ENCODE assay signal across 17 mouse cellular contexts in the genomic region with DNA sequence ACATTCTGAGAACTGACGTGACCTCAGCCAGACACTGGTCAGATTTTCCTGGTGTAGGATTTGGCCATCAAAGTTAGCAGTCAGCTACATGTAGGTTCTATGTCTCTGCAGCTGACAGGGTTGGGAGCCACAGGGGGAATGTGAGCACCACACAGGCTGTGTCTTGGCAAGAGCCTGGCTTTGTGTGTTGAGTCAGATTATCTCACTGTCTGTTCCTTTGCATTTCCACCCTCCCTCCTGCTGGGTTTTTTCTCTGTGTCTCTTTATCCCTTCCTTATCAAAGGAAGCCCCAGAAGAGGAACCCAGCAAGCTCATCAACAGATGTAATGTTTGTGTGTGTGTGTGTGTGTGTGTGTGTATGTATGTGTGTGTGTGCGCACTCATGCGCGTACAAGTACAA. TPM values are rescaled to one million over a fixed set of nuclear protein-coding genes. Genes with fewer than 3 reads are reported as not detected.
A peak's percentile ranks its signal among the peaks of the same experiment; 100 is the strongest.
DNase-seq lines count a peak whose midpoint lies in the region; ATAC-seq and TF ChIP-seq lines count a peak whose summit lies in the region.
"Had no signal": no experiment of that assay in that cellular context is flagged by ENCODE, and none has a peak within 500 bp of the region (broad histone marks: within the 10 kb centered on the region; RNA-seq: fewer than 3 reads in every experiment).

No protein-coding gene starts in this region.

- no peak for TF ChIP-seq CTCF in hindbrain, postnatal 0 days (IDR thresholded peaks at IDR 0.05; ENCODE audit: low read depth)
- TF ChIP-seq CTCF in intestine, postnatal 0 days (IDR thresholded peaks at IDR 0.05; ENCODE audit: low read depth): no peak

- no peaks in the 10 kb centered on the region for H3K27me3 ChIP-seq in forebrain, embryonic 13.5 days
- H3K27me3 ChIP-seq in forebrain, embryonic 11.5 days (ENCODE audit: control insufficient read depth, insufficient read depth, low read length): no peaks in the 10 kb centered on the region
- H3K27me3 ChIP-seq in hindbrain, postnatal 0 days (ENCODE audit: insufficient read depth, low read length): no peaks in the 10 kb centered on the region
- H3K27me3 ChIP-seq in hindbrain, embryonic 11.5 days (ENCODE audit: control insufficient read depth, insufficient read depth, low read length): no peaks in the 10 kb centered on the region
- H3K27me3 ChIP-seq in midbrain, embryonic 15.5 days (replicated peaks): no peaks in the 10 kb centered on the region
- no peaks in the 10 kb centered on the region for H3K27me3 ChIP-seq in midbrain, embryonic 16.5 days (ENCODE audit: control insufficient read depth, insufficient read depth, low read depth, low read length)
- H3K27me3 ChIP-seq in intestine, postnatal 0 days (replicated peaks; ENCODE audit: control insufficient read depth, insufficient read depth, low read length): no peaks in the 10 kb centered on the region
- H3K27me3 ChIP-seq: intestine, embryonic 15.5 days; limb, embryonic 12.5 days; liver, embryonic 15.5 days; midbrain, embryonic 12.5 days had no signal

- 73% methylated on average over 4 of the region's 4 CpGs for WGBS in forebrain, embryonic 13.5 days
- 90% methylated on average over 4 of the region's 4 CpGs for WGBS in forebrain, embryonic 11.5 days
- 71% methylated on average over 4 of the region's 4 CpGs for WGBS in hindbrain, postnatal 0 days
- WGBS in hindbrain, embryonic 11.5 days: 91% methylated on average over 4 of the region's 4 CpGs
- WGBS in midbrain, embryonic 15.5 days: 52% methylated on average over 4 of the region's 4 CpGs
- 63% methylated on average over 4 of the region's 4 CpGs for WGBS in midbrain, embryonic 16.5 days
- WGBS in intestine, postnatal 0 days: 91% methylated on average over 4 of the region's 4 CpGs

- no peak overlapping the region for H3K4me2 ChIP-seq in forebrain, embryonic 13.5 days
- H3K4me2 ChIP-seq in forebrain, embryonic 11.5 days (ENCODE audit: low read depth, low read length, severe bottlenecking): no peak overlapping the region
- H3K4me2 ChIP-seq in hindbrain, postnatal 0 days (ENCODE audit: low read depth, low read length): no peak overlapping the region
- H3K4me2 ChIP-seq in hindbrain, embryonic 11.5 days (replicated peaks; ENCODE audit: low read depth, low read length): no peak overlapping the region
- no peak overlapping the region for H3K4me2 ChIP-seq in midbrain, embryonic 15.5 days
- no peak overlapping the region for H3K4me2 ChIP-seq in midbrain, embryonic 16.5 days (ENCODE audit: low read length)
- H3K4me2 ChIP-seq in intestine, postnatal 0 days (replicated peaks; ENCODE audit: low read depth): no peak overlapping the region
- H3K4me2 ChIP-seq: intestine, embryonic 15.5 days; limb, embryonic 12.5 days; liver, embryonic 15.5 days; midbrain, embryonic 12.5 days had no signal

- peaks cover 15% of the 10 kb centered on the region for H3K4me1 ChIP-seq in forebrain, embryonic 13.5 days
- H3K4me1 ChIP-seq in forebrain, embryonic 11.5 days (replicated peaks; ENCODE audit: control insufficient read depth, insufficient read depth, low read length): no peaks in the 10 kb centered on the region
- H3K4me1 ChIP-seq in hindbrain, postnatal 0 days (ENCODE audit: insufficient read depth, low read length): no peaks in the 10 kb centered on the region; the same call in 1 of the 2 replicates
- H3K4me1 ChIP-seq in hindbrain, embryonic 11.5 days (replicated peaks; ENCODE audit: control insufficient read depth, insufficient read depth, low read length): no peaks in the 10 kb centered on the region
- H3K4me1 ChIP-seq in midbrain, embryonic 15.5 days: no peaks in the 10 kb centered on the region
- no peaks in the 10 kb centered on the region for H3K4me1 ChIP-seq in midbrain, embryonic 16.5 days (ENCODE audit: control insufficient read depth, insufficient read depth, low read length)
- no peaks in the 10 kb centered on the region for H3K4me1 ChIP-seq in intestine, postnatal 0 days (replicated peaks; ENCODE audit: control insufficient read depth, insufficient read depth, low read length)
- H3K4me1 ChIP-seq: intestine, embryonic 15.5 days; limb, embryonic 12.5 days; liver, embryonic 15.5 days had no signal

- ATAC-seq in forebrain, embryonic 13.5 days: peak; percentile 77
- no peak for ATAC-seq in forebrain, embryonic 11.5 days (replicated peaks; ENCODE audit: low FRiP score)
- no peak for ATAC-seq in hindbrain, postnatal 0 days
- no peak for ATAC-seq in hindbrain, embryonic 11.5 days (ENCODE audit: low FRiP score)
- ATAC-seq in midbrain, embryonic 15.5 days (replicated peaks): 0 out of 2 replicates have a peak, but pooled peaks have one; percentile 39
- ATAC-seq in midbrain, embryonic 16.5 days: no peak
- ATAC-seq in inflammation-experienced regulatory T-cells, adult 6 months: no peak
- ATAC-seq in intestine, postnatal 0 days: no peak
- ATAC-seq: intestine, embryonic 15.5 days; Patski had no signal

- no peak for DNase-seq in forebrain, embryonic 11.5 days (ENCODE audit: low spot score)
- peak; percentile 8 for DNase-seq in hindbrain, postnatal 0 days (ENCODE audit: low spot score)
- no peak for DNase-seq in hindbrain, embryonic 11.5 days (ENCODE audit: low spot score)
- DNase-seq: gastrocnemius, postnatal 36 days; lung, postnatal 36 days; right cerebral cortex, adult 18-20 months; thymus, adult 18-20 months had no signal

- H3K9ac ChIP-seq in forebrain, embryonic 13.5 days: no peak overlapping the region
- no peak overlapping the region for H3K9ac ChIP-seq in forebrain, embryonic 11.5 days (ENCODE audit: low read length)
- no peak overlapping the region for H3K9ac ChIP-seq in hindbrain, postnatal 0 days (replicated peaks; ENCODE audit: low read length)
- no peak overlapping the region for H3K9ac ChIP-seq in hindbrain, embryonic 11.5 days (ENCODE audit: low read depth, low read length)
- no peak overlapping the region for H3K9ac ChIP-seq in midbrain, embryonic 15.5 days
- no peak overlapping the region for H3K9ac ChIP-seq in midbrain, embryonic 16.5 days (ENCODE audit: low read depth, low read length)
- no peak overlapping the region for H3K9ac ChIP-seq in intestine, postnatal 0 days (ENCODE audit: low read depth, low read length)
- H3K9ac ChIP-seq: intestine, embryonic 15.5 days; limb, embryonic 12.5 days; liver, embryonic 15.5 days; midbrain, embryonic 12.5 days had no signal

- no peaks in the 10 kb centered on the region for H3K9me3 ChIP-seq in forebrain, embryonic 13.5 days (replicated peaks)
- H3K9me3 ChIP-seq in forebrain, embryonic 11.5 days (ENCODE audit: control insufficient read depth, low read length): no peaks in the 10 kb centered on the region
- H3K9me3 ChIP-seq in hindbrain, postnatal 0 days (ENCODE audit: low read length): no peaks in the 10 kb centered on the region
- H3K9me3 ChIP-seq in hindbrain, embryonic 11.5 days (ENCODE audit: control insufficient read depth, low read length): no peaks in the 10 kb centered on the region
- H3K9me3 ChIP-seq in midbrain, embryonic 15.5 days: no peaks in the 10 kb centered on the region
- H3K9me3 ChIP-seq in midbrain, embryonic 16.5 days (replicated peaks; ENCODE audit: control insufficient read depth, low read length, poor library complexity, severe bottlenecking): no peaks in the 10 kb centered on the region
- no peaks in the 10 kb centered on the region for H3K9me3 ChIP-seq in intestine, postnatal 0 days (ENCODE audit: control insufficient read depth)
- H3K9me3 ChIP-seq: intestine, embryonic 15.5 days; limb, embryonic 12.5 days; liver, embryonic 15.5 days; midbrain, embryonic 12.5 days had no signal

- H3K4me3 ChIP-seq in forebrain, embryonic 13.5 days: no peak overlapping the region
- H3K4me3 ChIP-seq in forebrain, embryonic 11.5 days (ENCODE audit: low read depth, low read length): no peak overlapping the region
- H3K4me3 ChIP-seq in hindbrain, postnatal 0 days (ENCODE audit: low read length): no peak overlapping the region
- H3K4me3 ChIP-seq in hindbrain, embryonic 11.5 days (ENCODE audit: low read depth, low read length): no peak overlapping the region
- H3K4me3 ChIP-seq in midbrain, embryonic 15.5 days: no peak overlapping the region
- no peak overlapping the region for H3K4me3 ChIP-seq in midbrain, embryonic 16.5 days (ENCODE audit: low read depth, low read length)
- H3K4me3 ChIP-seq in intestine, postnatal 0 days (ENCODE audit: low read depth, low read length): no peak overlapping the region
- H3K4me3 ChIP-seq: intestine, embryonic 15.5 days; limb, embryonic 12.5 days; liver, embryonic 15.5 days; midbrain, embryonic 12.5 days had no signal

- H3K27ac ChIP-seq in forebrain, embryonic 13.5 days: no peak overlapping the region; the same call in 1 of the 2 replicates
- no peak overlapping the region for H3K27ac ChIP-seq in forebrain, embryonic 11.5 days (ENCODE audit: low read depth, low read length)
- H3K27ac ChIP-seq in hindbrain, postnatal 0 days: no peak overlapping the region
- H3K27ac ChIP-seq in hindbrain, embryonic 11.5 days (ENCODE audit: low read depth, low read length): no peak overlapping the region
- no peak overlapping the region for H3K27ac ChIP-seq in midbrain, embryonic 15.5 days
- H3K27ac ChIP-seq in midbrain, embryonic 16.5 days (ENCODE audit: low read length): no peak overlapping the region
- no peak overlapping the region for H3K27ac ChIP-seq in intestine, postnatal 0 days (ENCODE audit: low read depth, low read length)
- H3K27ac ChIP-seq: intestine, embryonic 15.5 days; limb, embryonic 12.5 days; liver, embryonic 15.5 days; midbrain, embryonic 12.5 days had no signal

- H3K36me3 ChIP-seq in forebrain, embryonic 13.5 days (ENCODE audit: poor library complexity, severe bottlenecking): no peaks in the 10 kb centered on the region
- H3K36me3 ChIP-seq in forebrain, embryonic 11.5 days (ENCODE audit: control insufficient read depth, insufficient read depth, low read length): no peaks in the 10 kb centered on the region
- no peaks in the 10 kb centered on the region for H3K36me3 ChIP-seq in hindbrain, postnatal 0 days (ENCODE audit: insufficient read depth, low read length)
- no peaks in the 10 kb centered on the region for H3K36me3 ChIP-seq in hindbrain, embryonic 11.5 days (ENCODE audit: control insufficient read depth, insufficient read depth, low read length)
- H3K36me3 ChIP-seq in midbrain, embryonic 15.5 days (replicated peaks): no peaks in the 10 kb centered on the region
- H3K36me3 ChIP-seq in midbrain, embryonic 16.5 days (ENCODE audit: control insufficient read depth, insufficient read depth, low read length): no peaks in the 10 kb centered on the region
- H3K36me3 ChIP-seq in intestine, postnatal 0 days (ENCODE audit: control insufficient read depth, insufficient read depth): no peaks in the 10 kb centered on the region
- H3K36me3 ChIP-seq: intestine, embryonic 15.5 days; limb, embryonic 12.5 days; liver, embryonic 15.5 days; midbrain, embryonic 12.5 days had no signal

RNA-seq across cellular contexts. Expression of gene Ccdc115, which starts 43.2 kb away (rescaled TPM):
- 68.2 and 75.1 TPM in 2 replicates for polyA plus RNA-seq in forebrain, embryonic 13.5 days (2015; fragmentation: Nextera tagmentation; extraction: Ambion mirVana)
- polyA plus RNA-seq in forebrain, embryonic 11.5 days (2014; fragmentation: Nextera tagmentation; extraction: Ambion mirVana): 68.9 and 71.6 TPM in 2 replicates
- total RNA-seq in hindbrain, postnatal 0 days (2014; rRNA removed): 38.3 and 47.8 TPM in 2 replicates
- polyA plus RNA-seq in hindbrain, postnatal 0 days (2015; fragmentation: Nextera tagmentation; extraction: Ambion mirVana): 51.7 and 52.0 TPM in 2 replicates
- 68.5 and 69.2 TPM in 2 replicates for polyA plus RNA-seq in hindbrain, embryonic 11.5 days (2014; fragmentation: Nextera tagmentation; extraction: Ambion mirVana)
- polyA plus RNA-seq in midbrain, embryonic 15.5 days (2015; fragmentation: Nextera tagmentation; extraction: Ambion mirVana): 70.6 and 71.2 TPM in 2 replicates
- 65.2 and 66.8 TPM in 2 replicates for polyA plus RNA-seq in midbrain, embryonic 16.5 days (2015; fragmentation: Nextera tagmentation; extraction: Ambion mirVana)
- 10 to 100 TPM; 31.8 to 43.9 (median 37.2) TPM for polyA plus RNA-seq in inflammation-experienced regulatory T-cells, adult 6 months (2017; shearing (Covaris generic))
- 34.8 and 35.3 TPM in 2 replicates for polyA plus RNA-seq in intestine, postnatal 0 days (2015; fragmentation: Nextera tagmentation; extraction: Ambion mirVana)

RNA-seq across cellular contexts. Expression of gene Imp4, which starts 43.3 kb away (rescaled TPM):
- 66.7 and 67.0 TPM in 2 replicates for polyA plus RNA-seq in forebrain, embryonic 13.5 days (2015; fragmentation: Nextera tagmentation; extraction: Ambion mirVana)
- polyA plus RNA-seq in forebrain, embryonic 11.5 days (2014; fragmentation: Nextera tagmentation; extraction: Ambion mirVana): 87.0 and 92.6 TPM in 2 replicates
- total RNA-seq in hindbrain, postnatal 0 days (2014; rRNA removed): 21.5 and 30.7 TPM in 2 replicates
- polyA plus RNA-seq in hindbrain, postnatal 0 days (2015; fragmentation: Nextera tagmentation; extraction: Ambion mirVana): 41.3 and 47.7 TPM in 2 replicates
- 87.7 and 94.5 TPM in 2 replicates for polyA plus RNA-seq in hindbrain, embryonic 11.5 days (2014; fragmentation: Nextera tagmentation; extraction: Ambion mirVana)
- polyA plus RNA-seq in midbrain, embryonic 15.5 days (2015; fragmentation: Nextera tagmentation; extraction: Ambion mirVana): 54.3 and 54.7 TPM in 2 replicates
- polyA plus RNA-seq in midbrain, embryonic 16.5 days (2015; fragmentation: Nextera tagmentation; extraction: Ambion mirVana): 49.3 and 52.2 TPM in 2 replicates
- polyA plus RNA-seq in inflammation-experienced regulatory T-cells, adult 6 months (2017; shearing (Covaris generic)): 100 to 1,000 TPM in 2 of 3 experiments, 10 to 100 TPM in 1; 97.9 to 160 (median 117) TPM
- polyA plus RNA-seq in intestine, postnatal 0 days (2015; fragmentation: Nextera tagmentation; extraction: Ambion mirVana): 47.5 and 50.5 TPM in 2 replicates

Comparison
In these comparisons a context has a peak if more than half of its experiments do, and no peak if none do; other contexts are left out.
1. ATAC-seq: peak in forebrain, embryonic 13.5 days (single experiment) and midbrain, embryonic 15.5 days (single experiment); none in forebrain, embryonic 11.5 days (single experiment), hindbrain, postnatal 0 days (single experiment), hindbrain, embryonic 11.5 days (single experiment), midbrain, embryonic 16.5 days (single experiment), inflammation-experienced regulatory T-cells, adult 6 months (single experiment) and intestine, postnatal 0 days (single experiment).